Mouse (Mus musculus): ENCODE results near the gene Cat. TPM values are rescaled to one million over a fixed set of nuclear protein-coding genes. Genes with fewer than 3 reads are reported as not detected.

Cat gene
- total RNA-seq, 2 experiments from 2014 or later: 75.6 to 78.0 TPM

DNA sequence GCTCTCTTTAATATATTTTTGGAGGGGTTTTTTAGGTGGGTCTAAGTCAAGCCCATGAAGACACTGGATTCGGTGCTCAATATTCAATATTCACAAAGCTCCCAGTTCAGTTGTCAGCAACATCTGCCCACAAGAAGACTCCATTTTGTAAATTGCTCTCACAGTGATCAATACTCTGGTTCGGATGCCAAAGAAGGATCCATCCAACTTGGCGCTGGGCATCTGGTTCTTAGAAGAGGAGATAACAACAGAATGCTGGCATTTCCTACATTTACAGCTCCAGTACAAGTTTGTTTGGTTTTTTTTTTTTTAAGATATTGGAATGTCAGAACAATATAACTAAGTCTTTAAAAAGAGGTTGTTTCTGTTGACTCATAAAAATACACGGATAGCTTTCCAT lies 4.1 kb downstream of the Cat start:
- no peak for DNase-seq
- intact Hi-C loops (cut with DNase I; ENCODE audit: low total_unique reads): no loop called here

DNA sequence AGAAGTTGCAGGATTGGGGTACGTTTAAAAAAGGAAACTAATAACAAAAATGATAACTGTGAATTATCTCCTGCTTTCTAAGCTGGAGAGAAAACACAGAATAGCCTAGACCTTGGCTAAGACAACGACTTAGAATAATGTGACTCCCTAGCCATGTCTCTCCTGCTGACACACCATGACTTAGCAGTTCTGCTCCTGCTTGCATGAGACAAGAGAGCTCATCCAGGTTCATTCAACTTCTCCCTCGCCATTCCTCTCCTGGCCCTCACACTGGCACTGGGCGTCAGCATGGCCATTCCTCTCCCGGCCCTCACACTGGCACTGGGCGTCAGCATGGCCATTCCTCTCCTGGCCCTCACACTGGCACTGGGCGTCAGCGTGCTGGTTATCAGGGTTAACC lies 4.7 kb downstream of the Cat start:
- no peak for DNase-seq
- intact Hi-C loops (cut with DNase I; ENCODE audit: low total_unique reads): no loop called here

DNA sequence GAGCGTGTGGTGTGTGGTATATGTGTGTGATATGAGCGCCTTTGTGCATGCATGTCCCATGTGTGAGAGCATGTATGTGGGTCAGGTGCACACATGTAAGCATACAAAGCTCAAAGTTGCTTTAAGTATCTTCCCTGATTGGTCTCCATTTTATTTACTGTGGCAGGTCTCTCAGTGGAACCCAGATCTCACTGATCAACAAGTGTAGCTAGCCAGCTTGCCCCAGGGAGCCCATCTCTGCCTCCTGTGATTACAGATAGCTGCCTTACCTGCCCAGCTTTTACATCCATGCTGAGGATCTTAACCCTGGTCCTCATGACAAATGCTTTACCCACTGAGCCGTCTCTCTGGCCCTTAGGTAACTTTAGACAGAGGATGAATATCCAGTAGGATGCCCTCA lies 6.6 kb downstream of the Cat start:
- intact Hi-C loops (cut with DNase I; ENCODE audit: low total_unique reads): no loop called here
- DNase-seq: no peak

DNA sequence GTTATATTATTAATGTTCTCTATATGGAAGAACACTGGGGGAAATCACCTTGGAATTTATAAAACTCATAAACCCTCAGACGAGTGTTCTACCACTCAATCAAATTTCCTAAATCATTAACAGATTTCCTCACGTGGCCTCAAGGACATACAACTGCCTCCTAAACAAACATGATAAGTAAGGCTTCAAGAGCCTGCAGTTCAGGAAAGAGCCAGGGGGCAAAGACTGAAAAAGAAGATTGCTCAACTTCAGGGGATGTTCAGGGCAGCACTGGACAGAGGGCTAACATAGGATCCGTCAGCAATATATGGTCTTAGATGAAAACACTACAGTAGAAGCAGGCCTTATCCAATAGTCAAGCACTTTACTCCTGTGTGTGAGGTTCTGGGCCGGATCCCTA lies 7.5 kb downstream of the Cat start:
- no peak for DNase-seq
- intact Hi-C loops (cut with DNase I; ENCODE audit: low total_unique reads): no loop called here

DNA sequence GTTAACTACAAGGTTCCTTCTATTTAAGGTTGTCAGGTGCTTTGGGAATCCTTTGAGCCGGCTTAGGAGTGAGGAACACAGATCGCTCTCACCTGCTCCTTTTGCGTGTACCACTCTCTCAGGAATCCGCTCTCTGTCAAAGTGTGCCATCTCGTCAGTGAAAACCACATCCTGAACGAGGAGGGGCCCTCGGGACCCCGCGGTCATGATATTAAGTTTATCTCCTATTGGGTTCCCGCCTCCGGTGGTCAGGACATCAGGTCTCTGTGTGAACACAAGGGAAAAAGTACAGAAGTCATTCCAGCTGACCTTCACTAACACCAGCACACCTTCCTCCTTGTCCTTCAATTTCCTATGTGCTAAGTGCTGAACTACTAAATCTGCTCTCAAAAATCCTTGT lies 8.3 kb downstream of the Cat start:
- intact Hi-C loops (cut with DNase I; ENCODE audit: low total_unique reads): no loop called here
- no peak for DNase-seq

DNA sequence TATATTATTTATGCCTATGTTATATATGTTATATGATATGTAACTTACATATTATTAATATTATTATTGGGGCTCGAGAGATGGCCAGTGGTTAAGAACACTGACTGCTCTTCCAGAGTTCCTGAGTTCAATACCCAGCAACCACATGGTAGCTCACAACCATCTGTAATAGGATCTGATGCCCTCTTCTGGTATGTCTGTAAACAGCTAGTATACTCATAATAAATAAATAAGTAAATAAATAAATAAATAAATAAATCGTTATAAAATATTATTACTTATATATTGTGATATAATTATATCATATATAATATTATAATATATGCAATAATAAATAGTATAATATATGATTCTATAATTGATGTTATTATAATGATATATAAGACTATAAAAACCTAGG lies 8.8 kb downstream of the Cat start:
- intact Hi-C loops (cut with DNase I; ENCODE audit: low total_unique reads): no loop called here
- DNase-seq: no peak

DNA sequence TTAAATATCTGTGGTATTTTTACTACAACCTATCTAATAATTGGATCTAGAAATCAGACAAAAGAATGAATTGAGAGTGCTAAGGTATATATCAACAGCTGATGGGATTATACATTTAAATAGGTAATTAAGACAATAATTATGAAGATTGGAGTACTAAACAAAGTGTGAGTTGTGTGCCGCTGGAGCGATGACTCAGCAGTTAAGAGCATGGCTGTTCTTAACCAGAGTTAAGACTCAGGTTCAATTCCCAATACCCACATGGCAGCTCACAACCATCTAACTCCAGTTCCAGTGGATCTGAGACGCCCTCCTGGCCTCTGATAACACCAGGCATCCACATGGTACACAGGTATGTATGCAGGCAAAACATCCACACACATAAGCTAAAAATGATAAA lies 11.6 kb downstream of the Cat start:
- no peak for DNase-seq
- intact Hi-C loops (cut with DNase I; ENCODE audit: low total_unique reads): no loop called here

DNA sequence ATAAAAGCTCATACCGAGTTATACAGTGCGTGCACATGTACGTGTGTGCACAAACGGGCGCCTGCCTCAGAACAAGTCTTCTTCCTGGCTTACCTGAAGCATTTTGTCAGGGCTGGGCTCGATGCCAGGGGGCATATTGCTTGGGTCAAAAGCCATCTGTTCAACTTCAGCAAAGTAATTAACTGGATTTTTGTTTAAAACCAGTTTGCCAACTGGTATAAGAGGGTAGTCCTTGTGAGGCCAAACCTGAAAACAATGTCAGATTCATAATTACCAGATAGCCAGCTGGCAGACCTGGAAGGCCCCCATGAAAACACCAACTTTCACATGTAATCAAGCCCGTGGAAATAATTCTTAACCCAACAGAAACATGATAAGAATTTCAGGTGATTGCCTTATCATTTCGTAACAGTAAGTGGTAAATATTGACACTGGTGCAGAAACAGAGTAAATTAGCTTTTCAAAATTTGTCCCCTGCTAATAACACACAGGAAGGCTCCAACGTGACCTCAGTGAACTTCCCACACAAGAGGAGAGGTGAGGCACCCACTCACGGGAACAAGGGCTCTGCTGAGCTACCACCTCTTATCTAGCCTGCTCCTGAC lies 17.9 kb downstream of the Cat start:
- intact Hi-C loops (cut with DNase I; ENCODE audit: low total_unique reads): loop anchor here (10.0 kb wide), 1 partner anchor 248 kb away; no protein-coding TSS in a partner anchor
- no peak for DNase-seq

DNA sequence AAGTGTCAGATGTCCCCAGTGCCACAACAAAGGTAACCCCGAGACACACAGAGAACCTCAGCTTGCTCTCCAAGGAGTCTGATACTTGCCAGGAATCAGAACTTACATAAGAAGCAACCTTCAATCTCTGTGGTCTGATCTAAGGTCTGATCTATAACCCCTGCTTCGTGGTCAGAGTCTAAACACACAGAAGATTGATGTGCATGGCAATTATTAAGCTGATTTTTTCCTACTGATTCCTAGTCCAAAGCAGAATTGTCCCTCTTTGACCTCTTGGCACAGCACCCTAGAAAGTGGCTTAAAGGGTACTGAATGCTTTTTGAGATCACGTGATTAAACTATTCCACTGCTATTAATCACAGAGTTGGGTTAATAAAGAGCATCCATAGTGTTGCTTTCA lies 18.7 kb downstream of the Cat start:
- intact Hi-C loops (cut with DNase I; ENCODE audit: low total_unique reads): loop anchor here (10.0 kb wide), 1 partner anchor 249 kb away; no protein-coding TSS in a partner anchor
- no peak for DNase-seq

DNA sequence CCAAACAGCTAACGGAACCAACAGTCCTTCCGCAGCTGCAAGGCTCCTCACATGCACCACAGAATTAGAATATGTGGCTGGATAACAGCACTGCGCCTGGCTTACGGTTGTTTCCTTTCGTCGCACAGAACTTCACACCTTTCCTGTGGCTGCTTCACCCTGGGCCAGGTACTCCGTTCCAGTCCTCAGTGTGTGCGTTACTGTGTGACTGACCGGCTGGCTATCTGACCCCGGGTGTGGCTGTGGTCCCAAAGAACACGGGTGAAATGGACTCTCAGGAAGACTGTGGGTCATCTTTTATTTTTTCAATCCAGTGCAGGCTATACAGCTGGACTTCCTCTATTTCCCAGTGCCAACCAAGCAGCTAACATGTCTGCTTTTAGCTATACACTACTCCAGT lies 19.5 kb downstream of the Cat start:
- intact Hi-C loops (cut with DNase I; ENCODE audit: low total_unique reads): loop anchor here (10.0 kb wide), 1 partner anchor 249 kb away; no protein-coding TSS in a partner anchor
- no peak for DNase-seq

DNA sequence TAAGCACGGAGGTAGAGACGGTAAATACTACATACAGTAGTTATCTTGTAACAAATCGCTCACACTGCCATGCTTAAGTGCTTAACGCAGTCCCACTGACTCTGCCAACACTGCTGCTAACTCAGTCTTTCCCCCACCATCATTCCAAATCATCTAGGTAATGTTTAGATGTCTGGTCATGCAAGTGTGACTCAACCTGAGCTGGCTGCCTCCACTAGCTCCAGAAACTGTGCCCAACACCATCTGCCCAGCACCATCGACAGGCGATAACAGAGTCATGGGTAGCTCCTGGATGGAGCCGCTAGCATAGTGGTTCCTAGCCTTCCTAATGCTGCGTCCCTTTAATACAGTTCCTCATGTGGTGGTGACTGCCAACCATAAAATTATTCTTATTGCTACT lies 20.4 kb downstream of the Cat start:
- DNase-seq: no peak
- intact Hi-C loops (cut with DNase I; ENCODE audit: low total_unique reads): loop anchor here (10.0 kb wide), 1 partner anchor 250 kb away; no protein-coding TSS in a partner anchor

DNA sequence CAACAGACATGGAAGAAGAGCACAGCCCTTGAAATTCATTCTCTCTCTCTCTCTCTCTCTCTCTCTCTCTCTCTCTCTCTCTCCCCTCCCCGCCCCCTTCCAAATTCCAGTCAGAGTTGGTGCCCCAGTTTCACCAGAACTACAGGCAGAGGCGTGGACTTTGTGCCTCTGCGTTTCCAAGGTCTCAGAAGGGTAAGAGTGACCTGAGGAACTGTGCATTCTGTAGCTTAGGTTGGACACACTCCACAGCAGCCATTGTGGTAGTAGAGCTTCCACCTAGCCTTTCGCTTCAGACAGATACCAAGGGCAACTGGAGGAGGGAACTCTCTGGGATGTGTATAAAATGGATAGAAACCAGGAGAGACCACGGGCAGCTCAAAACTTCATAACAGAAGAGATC lies 22.2 kb downstream of the Cat start:
- intact Hi-C loops (cut with DNase I; ENCODE audit: low total_unique reads): loop anchor here (10.0 kb wide), 1 partner anchor 252 kb away; no protein-coding TSS in a partner anchor
- DNase-seq: no peak

DNA sequence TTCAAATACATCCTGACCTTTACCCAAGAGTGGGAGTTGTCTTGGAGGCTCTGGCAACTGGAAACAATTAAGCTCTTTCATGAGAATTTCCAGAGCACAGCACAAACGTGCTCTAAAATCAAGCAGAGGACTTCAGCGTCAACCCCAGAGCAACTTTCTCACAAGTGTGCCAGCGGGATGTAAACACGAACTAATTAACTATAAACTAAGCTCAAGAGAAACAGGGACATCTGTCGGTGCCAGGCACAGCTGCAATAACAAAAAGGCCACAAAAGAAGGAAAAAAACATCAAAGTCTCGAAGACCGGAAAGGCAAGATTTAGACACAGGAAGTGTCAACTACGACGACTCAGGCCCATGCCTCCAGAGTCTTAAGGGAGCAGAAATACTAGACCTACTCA lies 23.2 kb downstream of the Cat start:
- intact Hi-C loops (cut with DNase I; ENCODE audit: low total_unique reads): loop anchor here (10.0 kb wide), 1 partner anchor 253 kb away; no protein-coding TSS in a partner anchor
- DNase-seq: no peak

DNA sequence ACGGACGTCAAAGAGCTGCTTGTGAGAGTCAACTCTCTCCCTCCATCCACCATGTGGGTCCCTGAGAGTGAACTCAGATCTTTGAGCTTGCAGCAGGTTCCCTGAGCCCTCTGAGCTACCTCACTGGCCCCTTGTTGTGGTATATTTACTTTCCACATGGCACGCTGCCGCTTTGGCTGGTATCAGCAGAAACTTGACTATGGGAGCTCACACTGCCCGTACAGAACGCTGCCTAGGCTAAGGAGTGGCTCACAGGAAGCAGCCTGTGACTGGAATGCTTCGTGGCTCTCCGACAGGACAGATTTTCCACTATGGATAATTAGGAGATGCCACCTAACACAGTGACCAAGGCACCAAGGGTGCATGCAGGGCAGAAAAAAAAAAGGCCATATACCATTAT lies 23.8 kb downstream of the Cat start:
- DNase-seq: no peak
- intact Hi-C loops (cut with DNase I; ENCODE audit: low total_unique reads): loop anchor here (10.0 kb wide), 1 partner anchor 254 kb away; no protein-coding TSS in a partner anchor

DNA sequence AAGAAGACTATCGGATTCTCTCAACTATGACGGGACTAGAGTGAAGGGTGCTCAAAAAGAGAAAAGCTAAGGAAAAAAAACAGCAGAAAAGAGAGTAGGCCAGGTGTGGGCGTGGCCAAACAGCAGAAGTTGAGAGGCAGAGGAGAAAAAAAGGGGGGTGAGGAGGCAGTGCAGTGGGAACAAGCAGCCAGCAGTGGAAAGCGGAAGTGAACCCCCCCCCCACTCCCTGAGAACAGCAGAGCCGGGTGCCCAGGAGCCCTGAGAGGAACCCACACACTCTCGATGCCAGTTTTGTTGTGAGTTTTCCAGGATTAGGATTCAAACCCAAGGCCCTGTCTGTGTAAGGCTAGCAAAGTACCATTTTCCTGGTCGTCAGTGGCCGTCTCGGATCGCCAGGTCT lies 25.9 kb downstream of the Cat start:
- no peak for DNase-seq
- intact Hi-C loops (cut with DNase I; ENCODE audit: low total_unique reads): loop anchor here (5.0 kb wide), 1 partner anchor 88 kb away; no protein-coding TSS in a partner anchor

DNA sequence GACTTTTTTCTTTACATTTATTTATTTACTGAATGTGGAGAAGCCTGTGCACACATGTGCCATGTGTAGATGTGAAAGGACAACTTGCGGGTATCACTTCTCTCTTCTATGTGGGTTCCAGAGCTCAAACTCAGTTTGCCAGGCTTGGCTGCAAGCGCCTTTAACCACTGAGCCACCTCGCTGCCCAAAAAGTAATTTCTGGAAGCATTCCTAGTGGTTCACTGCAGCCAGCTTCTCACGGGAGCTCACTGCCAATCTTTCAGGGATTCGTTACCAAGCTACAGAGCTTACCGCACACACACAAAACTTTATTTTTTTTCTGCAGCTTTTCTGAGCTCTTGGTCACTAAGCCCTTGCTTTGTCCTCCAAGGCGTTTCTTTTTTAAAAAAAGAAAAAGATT lies 27.3 kb downstream of the Cat start:
- intact Hi-C loops (cut with DNase I; ENCODE audit: low total_unique reads): loop anchor here (5.0 kb wide), 1 partner anchor 90 kb away; no protein-coding TSS in a partner anchor
- no peak for DNase-seq

DNA sequence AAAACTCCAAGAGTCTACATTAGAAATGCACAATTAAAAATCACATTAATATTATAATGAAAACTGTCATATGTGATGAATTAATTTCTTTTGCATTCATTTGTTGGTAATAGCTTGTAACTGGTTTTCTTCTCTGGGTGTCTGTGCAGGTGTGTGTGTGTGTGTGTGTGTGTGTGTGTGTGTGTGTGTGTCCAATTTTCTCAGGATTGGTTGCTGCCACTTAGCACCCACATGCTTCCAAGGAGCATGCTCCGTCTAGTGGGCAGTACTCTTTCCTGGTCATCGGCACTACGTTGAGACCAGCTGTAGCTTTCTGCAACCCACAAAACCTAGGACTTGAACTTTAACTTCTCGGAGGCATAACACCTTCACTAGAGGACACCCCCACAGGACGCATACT lies 27.9 kb downstream of the Cat start:
- no peak for DNase-seq
- intact Hi-C loops (cut with DNase I; ENCODE audit: low total_unique reads): loop anchor here (5.0 kb wide), 1 partner anchor 90 kb away; no protein-coding TSS in a partner anchor

DNA sequence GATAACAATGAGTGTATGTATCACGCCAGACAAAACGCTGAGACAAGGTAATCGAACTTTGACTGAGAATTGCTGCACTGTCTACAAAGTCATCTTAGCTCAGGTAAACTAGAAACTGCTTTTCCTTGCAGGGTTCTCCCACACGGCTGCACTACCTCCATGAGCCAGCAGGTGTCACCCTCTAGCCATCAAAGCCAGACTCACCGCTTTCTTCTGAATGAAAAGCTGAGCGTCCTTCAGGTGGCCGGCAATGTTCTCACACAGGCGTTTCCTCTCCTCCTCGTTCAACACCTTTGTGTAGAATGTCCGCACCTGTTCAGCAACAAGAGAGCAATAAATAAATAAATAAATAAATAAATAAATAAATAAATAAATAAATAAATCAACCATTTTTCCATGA lies 28.3 kb downstream of the Cat start:
- intact Hi-C loops (cut with DNase I; ENCODE audit: low total_unique reads): loop anchor here (5.0 kb wide), 1 partner anchor 91 kb away; no protein-coding TSS in a partner anchor
- DNase-seq: peak; percentile 65

DNA sequence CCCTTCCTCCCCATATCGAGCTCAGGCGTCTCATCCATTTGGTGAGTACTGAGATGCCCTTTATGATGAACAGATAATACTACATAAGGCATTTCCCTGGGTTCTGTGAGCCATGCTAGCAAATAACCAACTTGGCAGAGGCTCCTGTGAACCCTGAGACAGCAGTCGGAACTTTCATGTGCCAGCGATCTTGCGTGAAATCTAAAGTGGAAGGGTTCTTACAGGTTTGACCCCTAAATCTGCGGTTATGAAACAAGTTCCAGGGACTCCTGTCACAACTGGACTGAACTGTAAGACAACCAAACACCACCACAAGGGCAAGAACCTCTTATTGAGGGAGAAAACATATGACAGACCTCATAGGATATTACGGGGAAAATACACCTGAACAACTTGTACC lies 29.2 kb downstream of the Cat start:
- no peak for DNase-seq
- intact Hi-C loops (cut with DNase I; ENCODE audit: low total_unique reads): loop anchor here (5.0 kb wide), 1 partner anchor 92 kb away; no protein-coding TSS in a partner anchor

DNA sequence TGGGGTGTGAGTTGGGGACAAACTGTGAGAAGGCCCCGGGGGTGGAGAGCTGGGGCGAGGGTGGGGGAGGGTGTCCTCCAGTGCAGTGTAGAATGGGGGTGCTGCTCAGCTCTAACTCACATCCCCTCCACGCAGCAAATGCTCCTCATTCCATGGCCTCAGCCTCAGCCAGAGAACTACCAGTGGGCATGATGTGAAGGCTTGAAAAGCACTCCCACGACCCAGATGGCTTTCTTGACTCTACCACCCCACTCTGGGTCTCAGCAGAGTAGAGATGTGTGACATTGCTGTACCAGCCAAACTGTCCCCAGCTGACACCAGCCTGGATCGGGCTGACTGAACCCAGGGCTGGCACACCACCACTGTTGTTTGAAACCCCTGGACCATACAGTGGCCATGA lies 32.4 kb downstream of the Cat start:
- intact Hi-C loops (cut with DNase I; ENCODE audit: low total_unique reads): no loop called here
- no peak for DNase-seq

DNA sequence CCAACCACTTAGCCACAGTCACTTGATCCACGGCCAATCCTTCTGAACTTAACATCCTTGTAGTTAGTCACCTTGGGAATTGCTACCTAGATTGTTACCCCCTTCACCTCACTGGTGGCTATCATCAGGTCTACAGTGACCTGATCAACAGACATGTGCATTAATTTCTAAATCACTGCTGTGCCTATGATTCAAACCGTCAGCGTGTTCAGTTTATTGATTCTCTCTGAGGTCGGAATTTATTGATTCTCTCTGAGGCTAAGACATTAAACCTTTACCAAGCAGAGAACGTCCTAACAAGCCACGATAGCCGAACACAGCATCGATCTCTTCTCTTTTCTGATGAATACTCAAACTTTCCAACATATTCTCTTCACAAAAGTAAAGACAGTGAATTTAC lies 34.7 kb downstream of the Cat start:
- no peak for DNase-seq
- intact Hi-C loops (cut with DNase I; ENCODE audit: low total_unique reads): no loop called here

DNA sequence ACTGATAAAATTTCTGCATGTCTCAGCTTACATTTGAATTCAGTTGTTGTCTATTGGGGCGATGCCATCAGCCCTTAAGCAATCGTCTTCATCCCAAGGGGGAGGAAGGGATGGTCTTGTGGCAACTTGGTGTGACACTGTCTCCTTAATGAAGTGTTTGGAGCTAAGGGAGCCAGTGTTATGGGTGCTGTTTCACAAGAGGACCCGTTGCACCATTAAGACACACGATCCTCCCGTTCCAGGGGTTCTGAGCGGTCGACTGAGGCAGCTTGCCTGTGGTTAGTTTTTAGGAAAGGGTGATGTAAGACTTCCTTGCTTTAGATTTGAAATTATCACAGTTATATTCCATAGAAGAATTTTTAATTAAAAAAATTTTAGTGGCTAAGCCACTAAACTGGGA lies 35.1 kb downstream of the Cat start:
- intact Hi-C loops (cut with DNase I; ENCODE audit: low total_unique reads): no loop called here
- no peak for DNase-seq

Measured in gastrocnemius, postnatal 14 days (tissue).